8 mouse cellular contexts compared by ENCODE assay signal in the genomic region with DNA sequence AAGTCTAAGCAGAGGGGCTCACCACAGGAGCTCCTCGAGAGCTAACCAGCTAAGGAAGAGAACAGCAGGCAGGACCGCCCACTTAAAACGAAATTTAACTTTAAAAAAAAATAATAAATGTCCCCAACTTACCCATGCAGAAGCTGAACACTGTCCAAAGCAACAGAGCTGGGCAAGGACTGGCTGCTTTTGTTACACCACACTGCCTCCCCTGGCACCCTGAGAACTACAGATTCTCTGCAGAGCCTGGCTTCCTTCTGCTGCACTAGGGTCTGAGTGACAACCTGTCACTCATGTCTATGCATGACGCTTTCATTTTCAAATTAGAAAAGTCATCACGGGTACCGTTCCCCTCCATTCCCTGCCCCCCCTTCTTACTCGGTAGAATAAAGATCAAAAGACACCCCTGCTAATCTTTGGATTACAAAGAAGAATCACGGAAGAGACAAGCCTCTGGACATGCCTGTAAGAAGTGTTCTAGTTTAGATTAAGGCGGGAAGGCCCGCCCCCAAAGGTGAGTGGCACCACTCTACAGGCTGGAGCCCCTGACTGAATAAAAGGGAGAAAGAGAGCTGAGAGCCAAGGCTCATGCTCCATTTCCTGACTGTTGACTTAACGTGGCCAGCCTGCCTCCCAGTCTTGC. TPM values are rescaled to one million over a fixed set of nuclear protein-coding genes. Genes with fewer than 3 reads are reported as not detected.
DNase-seq lines count a peak whose midpoint lies in the region; ATAC-seq lines count a peak whose summit lies in the region.

No protein-coding gene starts in this region.

- peaks cover 2% of the 10 kb centered on the region; the same call in 1 of the 2 replicates for H3K36me3 ChIP-seq in forebrain, embryonic 16.5 days (ENCODE audit: control insufficient read depth, insufficient read depth)
- 0 out of 2 replicates have a peak, but pooled peaks cover 2% of the 10 kb centered on the region for H3K36me3 ChIP-seq in midbrain, embryonic 13.5 days

- peaks cover 24% of the 10 kb centered on the region for H3K4me1 ChIP-seq in forebrain, embryonic 16.5 days (replicated peaks; ENCODE audit: control insufficient read depth, insufficient read depth, low read length)
- H3K4me1 ChIP-seq in midbrain, embryonic 13.5 days (replicated peaks), result peaks cover 34% of the 10 kb centered on the region

- DNase-seq in layer of hippocampus, postnatal 10 days (ENCODE audit: low spot score in 2 of 2), result peak; percentile 48 to 59
- no peak for DNase-seq in layer of hippocampus, postnatal 25 days (ENCODE audit: extremely low spot score in 1 of 2, low spot score in 1 of 2)
- peak; percentile 75 for DNase-seq in MN1 (ENCODE audit: low spot score)
- no peak for DNase-seq in embryo, embryonic 10 days (ENCODE audit: low spot score)
- DNase-seq in ovary, postnatal 10 days (ENCODE audit: low spot score), result no peak
- DNase-seq in ovary, adult 18-20 months (ENCODE audit: low spot score), result no peak

- no peaks in the 10 kb centered on the region for H3K9me3 ChIP-seq in forebrain, embryonic 16.5 days (ENCODE audit: control insufficient read depth, low read length)
- no peaks in the 10 kb centered on the region for H3K9me3 ChIP-seq in midbrain, embryonic 13.5 days

- H3K9ac ChIP-seq in forebrain, embryonic 16.5 days (replicated peaks; ENCODE audit: low read depth, low read length), result no peak overlapping the region
- H3K9ac ChIP-seq in midbrain, embryonic 13.5 days (replicated peaks), result peak overlapping the region; percentile 42; the same call in 1 of the 2 replicates

- no peak for ATAC-seq in forebrain, embryonic 16.5 days
- no peak for ATAC-seq in midbrain, embryonic 13.5 days

- peak overlapping the region; percentile 78; the same call in 1 of the 2 replicates for H3K4me2 ChIP-seq in forebrain, embryonic 16.5 days (ENCODE audit: low read length)
- peak overlapping the region; percentile 90 for H3K4me2 ChIP-seq in midbrain, embryonic 13.5 days (replicated peaks)

- WGBS in forebrain, embryonic 16.5 days, result 63% methylated on average over 11 of the region's 11 CpGs
- 71% methylated on average over 11 of the region's 11 CpGs for WGBS in midbrain, embryonic 13.5 days

- no peaks in the 10 kb centered on the region for H3K27me3 ChIP-seq in forebrain, embryonic 16.5 days (replicated peaks; ENCODE audit: control insufficient read depth, insufficient read depth, low read length)
- H3K27me3 ChIP-seq in midbrain, embryonic 13.5 days, result no peaks in the 10 kb centered on the region

- H3K4me3 ChIP-seq in forebrain, embryonic 16.5 days (replicated peaks; ENCODE audit: low read length), result no peak overlapping the region
- peak overlapping the region; percentile 66 for H3K4me3 ChIP-seq in midbrain, embryonic 13.5 days (replicated peaks)

- H3K27ac ChIP-seq in forebrain, embryonic 16.5 days (ENCODE audit: low read length), result no peak overlapping the region
- no peak overlapping the region for H3K27ac ChIP-seq in midbrain, embryonic 13.5 days

RNA-seq across cellular contexts. Expression of a gene that starts 1.5 kb away (rescaled TPM):
- total RNA-seq in layer of hippocampus, postnatal 10 days (2021), result 10 to 100 TPM; 28.3 to 31.0 TPM
- total RNA-seq in layer of hippocampus, postnatal 25 days (2021), result 10 to 100 TPM; 22.8 to 26.0 TPM
- 113 and 114 TPM in 2 replicates for polyA plus RNA-seq in forebrain, embryonic 16.5 days (2015; fragmentation: Nextera tagmentation; extraction: Ambion mirVana)
- polyA plus RNA-seq in midbrain, embryonic 13.5 days (2015; fragmentation: Nextera tagmentation; extraction: Ambion mirVana), result 115 and 121 TPM in 2 replicates

RNA-seq across cellular contexts. Expression of a gene that starts 33.8 kb away (rescaled TPM):
- 1 to 10 TPM; 6.6 to 6.9 TPM for total RNA-seq in layer of hippocampus, postnatal 10 days (2021)
- 10 to 100 TPM; 56.5 to 58.5 TPM for total RNA-seq in layer of hippocampus, postnatal 25 days (2021)
- not detected in 2 replicates for polyA plus RNA-seq in forebrain, embryonic 16.5 days (2015; fragmentation: Nextera tagmentation; extraction: Ambion mirVana)
- polyA plus RNA-seq in midbrain, embryonic 13.5 days (2015; fragmentation: Nextera tagmentation; extraction: Ambion mirVana), result 1.4 and 3.1 TPM in 2 replicates

RNA-seq across cellular contexts. Expression of a gene that starts 52.5 kb away (rescaled TPM):
- 10 to 100 TPM; 36.4 to 40.3 TPM for total RNA-seq in layer of hippocampus, postnatal 10 days (2021)
- 10 to 100 TPM; 35.5 to 40.7 TPM for total RNA-seq in layer of hippocampus, postnatal 25 days (2021)
- polyA plus RNA-seq in forebrain, embryonic 16.5 days (2015; fragmentation: Nextera tagmentation; extraction: Ambion mirVana), result 6.9 and 7.1 TPM in 2 replicates
- polyA plus RNA-seq in midbrain, embryonic 13.5 days (2015; fragmentation: Nextera tagmentation; extraction: Ambion mirVana), result 8.0 and 9.0 TPM in 2 replicates

Comparison
In these comparisons a context has a peak if more than half of its experiments do, and no peak if none do; other contexts are left out.
1. DNase-seq: peak in layer of hippocampus, postnatal 10 days (2 of 2) and MN1 (single experiment); none in layer of hippocampus, postnatal 25 days (0 of 2), embryo, embryonic 10 days (single experiment), ovary, postnatal 10 days (single experiment) and ovary, adult 18-20 months (single experiment).
2. RNA of a gene that starts 33.8 kb away (total RNA-seq): 56.5 to 58.5 TPM in layer of hippocampus, postnatal 25 days; 6.6 to 6.9 TPM in layer of hippocampus, postnatal 10 days; every median in the first group is over 4 times any median in the second.